Mouse (Mus musculus) adrenal gland, postnatal 14 days (tissue): Measurements from ENCODE around the gene Fbxl17. TPM values are rescaled to one million over a fixed set of nuclear protein-coding genes. Genes with fewer than 3 reads are reported as not detected.

Experiments used
- DNase-seq: peaks from one replicate; pipeline ENCODE4 v3.0.0; 2021; ENCODE audit warnings: mixed read lengths
- microRNA-seq, 2 experiments: library from miRNA; unstranded; fragments of <30 nt; microRNA quantifications; one replicate each; pipeline ENCODE4 v1.2.0; 2021
- total RNA-seq: library from RNA; stranded (reverse); gene quantifications from 2 replicates; pipeline ENCODE4 v1.2.3, GENCODE M21; 2021

Gene Fbxl17
- total RNA-seq, 1 experiment from 2014 or later, result 30.8 TPM

DNA sequence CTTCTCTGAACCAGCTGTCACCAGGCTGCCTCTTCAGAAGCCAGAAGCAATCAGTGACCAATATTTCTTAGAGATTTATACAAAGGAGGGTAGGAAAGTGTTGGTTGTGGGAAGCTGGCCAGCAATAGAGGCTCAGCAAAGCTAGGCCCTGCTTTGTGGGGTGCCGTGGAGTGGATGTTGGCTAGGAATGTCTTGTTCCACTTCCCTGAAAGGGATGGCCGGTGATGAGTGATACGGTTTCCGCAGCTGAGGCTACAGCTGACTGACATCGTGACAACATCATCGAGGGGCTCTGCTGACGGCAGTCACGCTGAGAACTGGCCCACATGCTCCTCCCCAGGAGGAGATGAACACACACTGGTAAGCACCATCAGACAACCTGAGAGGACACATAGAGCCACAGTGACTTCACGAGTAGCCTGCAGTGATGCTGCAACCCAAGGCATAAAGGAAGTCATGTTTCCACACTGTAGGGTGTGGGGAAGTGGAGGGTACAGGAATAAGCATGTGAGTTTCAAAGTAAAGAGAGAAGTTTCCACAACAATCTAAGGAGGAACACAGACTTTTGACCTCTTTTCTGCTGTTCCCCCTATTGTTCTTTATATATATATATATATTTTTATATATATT lies 456.7 kb downstream of the Fbxl17 start:
- DNase-seq, result no peak

- no peak for DNase-seq
These were observed 462.3 kb downstream of the Fbxl17 start for GRCm38 (mm10) chr17:63037562-63037961.

DNA sequence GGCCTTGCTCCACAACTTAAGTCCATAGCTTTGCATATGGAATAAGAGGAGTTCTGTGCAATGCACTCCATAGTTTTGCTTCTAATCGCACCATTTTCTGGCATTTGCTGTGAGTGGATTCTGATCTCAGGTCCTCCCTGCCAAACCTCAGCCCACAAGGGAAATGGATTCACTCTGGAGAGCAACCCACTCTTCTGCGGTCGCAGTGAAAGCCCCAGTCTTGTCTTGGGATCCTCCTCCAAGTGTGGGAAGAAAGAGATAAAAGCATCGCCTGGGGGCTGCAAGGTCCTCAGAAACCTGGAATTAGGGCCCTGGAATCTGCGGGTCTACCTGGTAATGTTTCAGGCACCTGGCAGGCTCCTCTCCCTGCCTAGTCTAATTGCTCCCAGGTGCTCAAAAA lies 466.7 kb downstream of the Fbxl17 start:
- DNase-seq, result no peak

GRCm38 (mm10) chr17:63029105-63029504 lies 470.7 kb downstream of the Fbxl17 start:
- DNase-seq, result no peak

GRCm38 (mm10) chr17:63025238-63025637 lies 474.6 kb downstream of the Fbxl17 start:
- no peak for DNase-seq

DNA sequence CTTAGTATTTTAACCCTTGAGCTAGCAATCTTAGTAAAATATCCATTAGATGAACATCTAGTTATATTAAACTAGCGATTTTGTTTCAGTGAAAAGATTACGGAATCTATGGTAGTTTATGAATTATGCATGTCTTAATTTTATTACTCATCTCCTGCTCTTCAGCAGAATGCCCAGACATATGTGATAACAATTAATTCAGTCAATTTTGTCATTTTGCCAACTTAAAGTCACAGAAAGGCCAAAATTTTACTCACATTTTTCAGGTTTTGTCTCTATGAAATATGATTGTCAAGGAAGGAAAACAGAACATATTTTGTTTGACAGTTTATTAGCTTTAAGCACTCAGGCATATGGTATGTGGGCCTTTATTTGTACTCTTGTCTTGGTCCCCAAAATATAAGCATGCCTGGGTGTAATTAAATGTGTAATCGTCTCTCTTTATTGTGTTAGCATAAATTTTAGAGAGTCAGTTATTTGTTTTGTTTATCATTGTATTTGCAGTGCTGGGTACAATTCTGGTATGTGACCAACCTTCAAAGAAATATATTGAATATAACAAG lies 482.1 kb downstream of the Fbxl17 start:
- no peak for DNase-seq

DNA sequence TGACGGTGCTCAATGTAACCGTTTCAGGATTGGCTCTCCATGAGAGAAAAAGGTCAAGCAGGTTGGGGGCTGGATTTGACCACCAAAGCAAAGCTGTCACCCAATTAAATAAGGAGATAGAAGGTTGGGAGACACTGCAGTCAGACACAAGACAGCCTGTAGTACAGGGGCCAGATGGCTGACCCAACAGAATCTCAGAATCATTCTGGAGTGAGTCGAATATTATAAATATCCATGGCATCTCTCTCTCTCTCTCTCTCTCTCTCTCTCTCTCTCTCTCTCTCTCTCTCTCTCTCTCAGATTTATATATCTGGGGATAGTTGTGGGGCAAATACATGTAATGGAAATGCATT lies 487.3 kb downstream of the Fbxl17 start:
- no peak for DNase-seq

DNA sequence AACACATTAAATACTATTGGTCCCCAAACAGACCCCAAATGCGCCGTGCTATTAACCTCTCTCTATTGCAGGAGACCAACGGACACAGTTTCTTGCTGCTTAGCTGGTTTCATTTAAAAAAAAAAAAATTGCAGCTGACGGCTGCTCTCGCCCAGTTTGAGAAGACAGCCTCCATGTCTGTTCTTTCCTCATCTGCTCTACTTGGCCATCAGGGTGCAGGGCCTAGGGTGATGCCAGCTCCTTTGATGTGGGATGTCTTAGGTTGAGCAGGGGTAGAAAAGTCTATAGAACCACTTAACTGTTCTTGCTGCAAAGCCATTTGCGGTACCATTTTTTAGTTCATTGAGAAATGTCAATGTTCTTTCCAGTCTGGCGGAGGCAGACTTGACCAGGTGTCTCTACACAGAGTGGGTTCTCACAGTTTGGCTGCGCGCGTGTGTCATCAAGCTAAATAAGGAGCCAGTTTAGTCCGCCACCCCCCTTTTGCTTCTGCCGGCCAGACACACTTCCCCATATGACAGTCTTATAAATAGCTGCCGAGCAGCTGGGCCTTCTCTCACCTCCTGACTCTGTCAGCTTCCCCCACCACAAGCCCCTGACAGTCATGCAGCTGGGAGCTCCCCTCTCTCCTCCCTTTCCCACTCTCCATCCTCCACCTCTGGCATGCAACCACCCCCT lies 487.8 kb downstream of the Fbxl17 start:
- DNase-seq, result peak; percentile 8

GRCm38 (mm10) chr17:63010830-63011229 lies 489.0 kb downstream of the Fbxl17 start:
- DNase-seq, result no peak

GRCm38 (mm10) chr17:63008788-63009187 lies 491.0 kb downstream of the Fbxl17 start:
- no peak for DNase-seq

- DNase-seq, result peak; percentile 38
These were observed 491.5 kb downstream of the Fbxl17 start for GRCm38 (mm10) chr17:63008277-63008676.

DNA sequence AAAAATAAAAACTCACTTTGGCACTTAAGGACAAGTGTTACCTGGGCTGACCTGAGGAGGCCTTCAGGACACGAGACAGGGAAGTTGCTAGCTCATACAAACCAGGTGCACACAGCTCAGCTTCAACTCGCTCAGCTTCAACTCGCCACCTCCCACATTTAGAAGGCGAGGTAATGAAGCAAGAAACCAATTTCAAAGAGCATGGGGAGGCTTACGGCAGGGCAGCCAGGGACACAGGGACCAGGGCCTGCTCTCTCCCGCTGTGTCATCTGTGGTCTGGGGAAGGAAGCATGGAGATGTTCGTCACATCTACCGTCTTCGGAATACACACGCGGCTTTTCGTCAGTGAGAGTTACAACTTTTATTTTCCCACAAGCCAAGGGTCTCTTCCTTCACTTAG lies 491.9 kb downstream of the Fbxl17 start:
- no peak for DNase-seq

Small RNAs within 50 kb of the gene (microRNA-seq; reads per million reads assigned to microRNA genes)
- gene Gm24813, result 0 reads per million in 2 experiments
